Mouse (Mus musculus): ENCODE results near the gene Grtp1. TPM values are rescaled to one million over a fixed set of nuclear protein-coding genes. Genes with fewer than 3 reads are reported as not detected.

Gene Grtp1
- total RNA-seq (2023) = not detected

GRCm38 (mm10) chr8:13200301-13201012 lies at the start of gene Grtp1:
TSS of gene Grtp1 (minus strand) at chr8:13200620.

DNA sequence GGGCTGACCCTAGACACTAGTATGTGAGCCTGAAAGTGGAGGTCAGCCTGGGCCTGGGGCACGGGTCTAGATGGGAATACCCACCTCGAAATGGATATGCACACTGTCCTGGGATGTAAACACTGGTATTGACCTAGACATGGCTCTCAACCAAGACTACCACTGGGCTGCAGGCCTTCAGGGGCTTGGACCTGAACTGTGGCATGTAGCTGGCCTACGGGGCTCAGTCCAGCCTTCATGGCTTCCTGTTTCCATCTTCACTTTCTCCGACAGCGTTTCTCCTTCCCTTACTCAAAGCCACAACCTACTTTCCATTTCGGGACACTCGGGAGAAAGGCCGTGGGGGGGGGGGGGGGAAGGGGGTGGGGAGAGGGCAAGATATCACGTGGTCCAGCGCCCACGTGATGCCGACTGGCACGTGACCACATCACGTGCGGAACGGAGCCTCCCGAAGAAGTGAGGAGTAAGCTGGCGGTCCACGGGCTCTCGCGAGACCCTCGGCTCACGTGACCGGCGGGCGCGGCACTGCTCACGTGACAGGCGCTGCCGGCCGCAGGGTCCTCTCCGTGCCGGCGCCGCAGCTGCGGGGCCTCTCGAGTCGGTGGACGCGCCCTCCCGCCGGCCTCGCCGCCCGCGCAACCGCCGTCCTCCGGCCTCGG lies 41.6 kb downstream of the Grtp1 start, which contains the start of gene Lamp1:
Lamp1 (plus strand) TSS at position 444 of the 659 bp plus-strand sequence.

Other genes starting within 250 kb of the Grtp1 start
- not detected for gene F7, start 174.6 kb downstream of the Grtp1 start, total RNA-seq (2023)
- gene F10, start 163.3 kb downstream of the Grtp1 start, total RNA-seq (2023) = not detected
- not detected for gene Proz, start 139.7 kb downstream of the Grtp1 start, total RNA-seq (2023)
- gene Pcid2, start 95.2 kb downstream of the Grtp1 start, total RNA-seq (2023) = 39.2 TPM
- gene Cul4a, start 95.0 kb downstream of the Grtp1 start, total RNA-seq (2023) = 34.4 TPM
- 87.8 TPM for gene Lamp1, start 41.5 kb downstream of the Grtp1 start, total RNA-seq (2023)
- not detected for gene Adprhl1, start 53.5 kb upstream of the Grtp1 start, total RNA-seq (2023)
- gene Dcun1d2, start 87.5 kb upstream of the Grtp1 start, total RNA-seq (2023) = 18.4 TPM
- gene Tmco3, start 87.6 kb upstream of the Grtp1 start, total RNA-seq (2023) = 17.5 TPM
- gene Tfdp1, start 138.1 kb upstream of the Grtp1 start, total RNA-seq (2023) = 28.4 TPM
- not detected for gene Atp4b, start 196.2 kb upstream of the Grtp1 start, total RNA-seq (2023)
- gene Grk1, start 204.5 kb upstream of the Grtp1 start, total RNA-seq (2023) = 0.15 TPM
- not detected for gene Tmem255b, start 234.6 kb upstream of the Grtp1 start, total RNA-seq (2023)